Mouse (Mus musculus) hindbrain, postnatal 0 days (tissue): Measurements from ENCODE around the gene Psmb11. TPM values are rescaled to one million over a fixed set of nuclear protein-coding genes. Genes with fewer than 3 reads are reported as not detected.
A peak's percentile ranks its signal among the peaks of the same experiment; 100 is the strongest.

Experiments used
- ATAC-seq: fragments of 200-750 bp; cut with Nextera tagmentation; 2 replicates; pipeline ENCODE4 v1.8.0; 2017; ENCODE audit warnings: mild to moderate bottlenecking, moderate TSS enrichment, moderate library complexity
- DNase-seq: peaks from one replicate; pipeline ENCODE4 v3.0.0-alpha.2; 2015; ENCODE audit warnings: low spot score
- H3K27ac ChIP-seq: fragments of 300-500 bp; sonication (generic); 2 replicates; pipeline ENCODE4 v1.5.1; 2014; ENCODE audit warnings: mild to moderate bottlenecking
- H3K27me3 ChIP-seq: fragments of 300-500 bp; sonication (generic); 2 replicates; pipeline ENCODE4 v1.6.1; 2014; ENCODE audit warnings: low read length, mixed read lengths; ENCODE audit not compliant: insufficient read depth
- H3K36me3 ChIP-seq: fragments of 300-500 bp; sonication (generic); 2 replicates; pipeline ENCODE4 v1.6.1; 2014; ENCODE audit warnings: low read length, mixed read lengths; ENCODE audit not compliant: insufficient read depth
- H3K4me1 ChIP-seq: fragments of 300-500 bp; sonication (generic); 2 replicates; pipeline ENCODE4 v1.6.1; 2014; ENCODE audit warnings: antibody characterized with exemption, low read length, mixed read lengths; ENCODE audit not compliant: insufficient read depth
- H3K4me2 ChIP-seq: fragments of 300-500 bp; sonication (generic); 2 replicates; pipeline ENCODE4 v1.6.1; 2014; ENCODE audit warnings: low read depth, mild to moderate bottlenecking, low read length, moderate library complexity, mixed read lengths
- H3K4me3 ChIP-seq: fragments of 300-500 bp; sonication (generic); 2 replicates; pipeline ENCODE4 v1.5.1; 2014; ENCODE audit warnings: low read length
- H3K9ac ChIP-seq: fragments of 300-500 bp; sonication (generic); replicated peaks from 2 replicates; pipeline ENCODE4 v1.6.1; 2014; ENCODE audit warnings: mild to moderate bottlenecking, low read length, moderate library complexity, mixed read lengths
- H3K9me3 ChIP-seq: fragments of 300-500 bp; sonication (generic); 2 replicates; pipeline ENCODE4 v1.6.1; 2016; ENCODE audit warnings: low read length, mixed read lengths
- CTCF ChIP-seq: IDR thresholded peaks from 2 replicates; pipeline ENCODE4 v1.5.1; 2016; ENCODE audit warnings: antibody characterized with exemption, control low read depth, low read depth
- WGBS: fragments of 180-500 bp; shearing (Covaris S2); extraction: QIAGEN DNeasy Blood & Tissue Kit; methylation state at CpG from one replicate; pipeline ENCODE4 v1.1.7; 2014; 5-methylcytosine and 5-hydroxymethylcytosine counted together
- polyA plus RNA-seq: library from polyadenylated mRNA; unstranded; fragments of >200 nt; fragmentation: Nextera tagmentation; extraction: Ambion mirVana; gene quantifications from 2 replicates; pipeline ENCODE4 v1.2.1, GENCODE M21; 2015
- total RNA-seq: library from RNA; depleted of rRNA; stranded (reverse); fragments of >200 nt; gene quantifications from 2 replicates; pipeline ENCODE4 v1.2.3, GENCODE M21; 2014

Psmb11 gene
- total and polyA plus RNA-seq, 2 experiments from 2014 or later = 0.05 to 0.21 TPM

DNA sequence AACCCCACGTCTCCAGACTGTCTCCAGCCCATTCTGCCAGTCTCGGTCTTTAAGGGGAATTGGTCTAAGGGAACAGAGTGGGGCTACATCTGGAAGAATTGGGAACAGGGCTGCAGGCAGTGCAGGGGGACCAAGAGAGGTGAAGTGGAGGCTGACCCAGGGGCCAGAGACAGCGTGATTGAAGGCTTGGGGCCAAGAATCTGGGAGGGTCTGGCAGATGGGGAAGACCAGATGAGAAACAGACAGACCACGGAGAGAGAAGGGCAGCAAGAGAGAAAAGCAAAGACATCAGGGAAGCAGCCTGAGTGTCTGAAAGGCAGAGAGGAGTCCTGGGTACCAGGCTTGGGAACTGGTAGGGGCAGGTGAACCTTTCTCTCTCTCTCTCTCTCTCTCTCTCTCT, 18.9 kb downstream of the Psmb11 start:
- H3K36me3 ChIP-seq = peaks cover 30% of the 10 kb centered on the region
- ATAC-seq = no peak
- WGBS = 20% methylated on average over 4 of the region's 4 CpGs
- DNase-seq = no peak
- no peaks in the 10 kb centered on the region for H3K9me3 ChIP-seq
- no peaks in the 10 kb centered on the region for H3K27me3 ChIP-seq
- 0 out of 2 replicates have a peak overlapping the region, but pooled peaks have one; percentile 11 for H3K27ac ChIP-seq
- H3K9ac ChIP-seq = peak overlapping the region; percentile 45
- H3K4me2 ChIP-seq = peak overlapping the region; percentile 96
- TF ChIP-seq CTCF = no peak
- peak overlapping the region; percentile 80 for H3K4me3 ChIP-seq
- H3K4me1 ChIP-seq = no peaks in the 10 kb centered on the region; the same call in 1 of the 2 replicates

DNA sequence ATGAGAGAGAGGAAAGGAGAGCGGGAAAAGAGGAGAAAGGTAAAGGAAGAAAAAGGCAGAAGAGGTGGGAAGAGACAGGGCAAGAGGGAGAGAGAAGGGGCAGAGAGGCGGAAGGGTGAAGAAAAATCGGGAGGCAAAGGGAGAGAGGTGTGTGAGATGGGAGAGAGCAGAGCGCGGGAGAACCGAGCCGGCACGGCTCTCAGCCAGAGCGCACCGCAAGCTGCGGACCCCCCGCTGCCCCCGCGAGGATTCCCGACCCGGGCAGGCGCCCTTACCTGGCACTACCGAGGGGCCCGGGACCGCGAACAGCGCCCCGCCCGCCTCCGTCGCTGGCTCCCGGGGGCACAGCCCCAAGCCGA, 19.7 kb downstream of the Psmb11 start, which contains the start of gene Gm17606:
Gene Gm17606 (plus strand): TSS at position 7 of the 359 bp plus-strand sequence.
- H3K27me3 ChIP-seq = no peaks in the 10 kb centered on the region
- 3% methylated on average over 26 of the region's 28 CpGs for WGBS
- peaks cover 38% of the 10 kb centered on the region for H3K36me3 ChIP-seq
- no peaks in the 10 kb centered on the region; the same call in 1 of the 2 replicates for H3K4me1 ChIP-seq
- peak within 1 kb of the TSS; percentile 78 for H3K27ac ChIP-seq
- no peak for DNase-seq
- ATAC-seq = no peak
- H3K9ac ChIP-seq = peak within 1 kb of the TSS; percentile 90
- H3K4me3 ChIP-seq = peak within 1 kb of the TSS; percentile 80
- H3K4me2 ChIP-seq = peak within 1 kb of the TSS; percentile 96
- no peak for TF ChIP-seq CTCF
- H3K9me3 ChIP-seq = no peaks in the 10 kb centered on the region

DNA sequence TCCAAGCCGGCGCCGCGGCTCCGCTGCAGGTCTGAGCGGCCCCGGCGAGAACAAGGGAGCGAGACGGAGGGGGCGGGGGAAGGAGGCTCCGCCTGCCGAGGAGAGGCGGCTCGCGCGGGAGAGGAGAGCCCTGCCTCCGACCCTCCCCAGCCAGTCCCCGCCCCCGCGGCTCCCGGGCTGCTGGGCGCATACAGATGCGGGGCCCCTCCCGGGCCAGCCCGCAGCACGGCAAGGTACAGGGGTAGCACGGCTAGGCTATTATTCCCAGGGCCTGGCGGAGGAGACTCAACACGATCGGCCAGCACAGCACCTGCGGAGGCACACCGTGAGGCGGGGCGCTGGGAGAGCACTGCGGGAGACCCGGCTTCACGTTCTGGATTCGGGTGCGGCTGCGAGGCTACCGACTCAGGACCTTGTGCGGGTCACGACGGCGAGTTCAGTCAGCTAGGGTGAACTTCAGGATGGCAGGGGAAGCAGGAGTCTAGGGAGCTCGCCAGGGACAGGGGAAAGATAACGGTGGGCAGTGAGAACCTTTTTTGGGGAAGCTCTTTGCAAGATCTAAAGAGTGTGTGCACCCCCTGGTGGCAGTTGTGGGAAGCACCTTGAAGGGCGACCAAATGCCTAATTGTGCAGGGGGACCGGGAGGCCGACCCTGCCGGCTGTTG, 20.2 kb downstream of the Psmb11 start, which contains the start of gene Cdh24:
Gene Cdh24 (minus strand): TSS at position 60 of the 665 bp plus-strand sequence.
- peaks cover 43% of the 10 kb centered on the region for H3K36me3 ChIP-seq

DNA sequence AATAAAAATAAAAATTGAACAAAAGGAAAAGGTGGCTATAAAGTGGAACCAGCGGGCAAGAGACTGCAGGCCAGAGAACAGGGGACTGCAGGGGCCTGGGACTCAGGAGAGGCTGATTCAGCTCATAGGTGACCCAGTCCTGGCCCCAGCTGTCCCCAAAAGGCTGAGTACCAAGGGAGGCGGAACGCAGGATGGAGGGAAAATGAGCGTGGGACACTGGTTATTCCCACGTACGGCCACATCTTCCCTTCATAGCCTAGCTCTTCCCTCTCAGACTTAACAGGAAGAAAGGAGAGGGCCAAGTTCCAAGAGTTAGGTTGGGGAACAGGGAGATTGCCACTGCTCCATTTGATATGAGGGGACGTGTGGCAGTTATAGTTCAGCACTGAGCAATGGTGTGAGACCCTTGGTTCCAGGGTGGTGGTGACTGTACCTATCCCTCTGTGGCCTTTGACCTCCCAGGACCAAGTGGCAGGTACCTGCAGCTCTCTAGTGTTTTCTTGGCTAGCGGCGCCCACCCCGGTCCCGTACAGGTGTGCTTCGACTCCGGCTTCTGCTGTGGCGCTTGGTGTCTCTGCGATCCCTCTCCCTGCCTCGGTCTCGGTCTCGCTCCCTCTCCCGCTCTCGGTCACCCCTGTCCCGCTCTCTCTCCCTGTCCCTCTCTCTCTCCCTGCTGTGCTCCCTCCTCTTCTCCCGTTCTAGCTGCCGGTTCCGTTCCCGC, 21.2 kb downstream of the Psmb11 start:
- DNase-seq = no peak
- Histone ChIP-seq H3K27me3 (no peaks in the 10 kb centered on the region), H3K4me3 (no peak overlapping the region; the same call in 1 of the 2 replicates), H3K9ac (no peak overlapping the region), H3K4me2 (no peak overlapping the region), H3K27ac (0 out of 2 replicates have a peak overlapping the region, but pooled peaks have one; percentile 78), H3K9me3 (no peaks in the 10 kb centered on the region), H3K4me1 (no peaks in the 10 kb centered on the region; the same call in 1 of the 2 replicates), H3K36me3 (peaks cover 52% of the 10 kb centered on the region)
- no peak for TF ChIP-seq CTCF
- WGBS = 79% methylated on average over 22 of the region's 25 CpGs
- no peak for ATAC-seq

More for the DNA sequence above, 20.2 kb downstream of the Psmb11 start, which contains the start of gene Cdh24:
- peak; percentile 92 for TF ChIP-seq CTCF
- H3K9ac ChIP-seq = peak within 1 kb of the TSS; percentile 90
- H3K9me3 ChIP-seq = no peaks in the 10 kb centered on the region
- WGBS = under 1% methylated on average over 44 of the region's 52 CpGs
- ATAC-seq (peak; percentile 87), DNase-seq (peak; percentile 96)
- no peaks in the 10 kb centered on the region for H3K27me3 ChIP-seq
- peak within 1 kb of the TSS; percentile 78 for H3K27ac ChIP-seq
- no peaks in the 10 kb centered on the region; the same call in 1 of the 2 replicates for H3K4me1 ChIP-seq
- H3K4me3 ChIP-seq = peak within 1 kb of the TSS; percentile 80
- peak within 1 kb of the TSS; percentile 96 for H3K4me2 ChIP-seq

DNA sequence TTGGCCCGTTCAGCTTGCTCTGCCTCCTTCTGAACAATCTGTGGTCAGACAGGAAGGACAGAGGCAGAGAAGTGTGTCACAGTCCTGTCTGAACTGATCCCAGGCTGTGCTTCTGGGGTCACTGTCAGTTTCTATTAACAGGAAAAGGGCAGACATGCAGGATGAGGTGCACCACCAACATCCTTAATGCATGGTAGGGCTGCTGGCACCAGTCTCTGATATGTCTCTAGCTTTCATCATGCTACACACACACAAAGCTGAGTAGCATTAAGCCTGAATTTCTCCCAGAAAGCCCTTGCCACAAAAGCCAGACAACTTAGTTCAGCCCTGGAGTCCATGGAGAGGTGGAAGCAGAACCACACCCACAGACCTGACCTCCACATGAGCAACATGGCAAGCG, 21.8 kb downstream of the Psmb11 start:
- Histone ChIP-seq H3K36me3 (peaks cover 57% of the 10 kb centered on the region), H3K4me2 (no peak overlapping the region), H3K27ac (no peak overlapping the region), H3K27me3 (no peaks in the 10 kb centered on the region), H3K9me3 (no peaks in the 10 kb centered on the region), H3K4me3 (no peak overlapping the region), H3K4me1 (no peaks in the 10 kb centered on the region; the same call in 1 of the 2 replicates), H3K9ac (no peak overlapping the region)
- ATAC-seq = no peak
- DNase-seq = no peak
- WGBS = 97% methylated on average over 2 of the region's 2 CpGs
- TF ChIP-seq CTCF = no peak

DNA sequence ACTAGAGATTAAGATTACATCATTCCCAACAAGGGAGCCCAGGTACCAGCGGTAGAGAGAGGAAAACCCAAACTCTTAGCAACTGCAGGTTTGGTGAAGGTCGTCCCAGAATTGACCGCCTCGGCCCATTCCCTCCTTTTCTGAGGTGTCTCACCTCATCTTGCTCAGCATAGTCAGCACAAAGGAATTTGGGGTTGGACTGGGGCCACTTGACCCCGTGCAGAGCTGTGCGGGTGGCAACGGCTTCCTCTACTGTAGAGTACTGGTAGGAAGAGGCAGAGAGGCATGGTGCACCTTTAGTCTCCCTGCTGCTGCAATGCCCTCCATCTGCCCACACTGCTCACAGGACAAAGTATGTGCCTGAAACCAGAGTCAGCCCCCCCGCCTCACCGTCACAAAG, 23.1 kb downstream of the Psmb11 start:
- H3K27ac ChIP-seq = no peak overlapping the region
- H3K4me2 ChIP-seq = no peak overlapping the region
- peaks cover 67% of the 10 kb centered on the region for H3K36me3 ChIP-seq
- TF ChIP-seq CTCF = no peak
- DNase-seq (no peak), ATAC-seq (no peak)
- no peaks in the 10 kb centered on the region for H3K27me3 ChIP-seq
- WGBS = 88% methylated on average over 9 of the region's 9 CpGs
- no peak overlapping the region for H3K4me3 ChIP-seq
- H3K9ac ChIP-seq = no peak overlapping the region
- no peaks in the 10 kb centered on the region; the same call in 1 of the 2 replicates for H3K4me1 ChIP-seq
- H3K9me3 ChIP-seq = no peaks in the 10 kb centered on the region
